Mouse (Mus musculus) liver, adult 2 months (tissue): ENCODE results near the gene Tm9sf4.

Experiments used
- CTCF ChIP-seq: fragments of 200-500 bp; IDR thresholded peaks from 2 replicates; pipeline ENCODE4 v1.5.1; 2011; ENCODE audit warnings: low read depth, low read length, control low read depth
- POLR2A ChIP-seq: fragments of 200-500 bp; IDR thresholded peaks from 2 replicates; pipeline ENCODE4 v1.6.1; 2011; ENCODE audit warnings: low read length, control low read depth; ENCODE audit not compliant: insufficient read depth; ENCODE audit errors: extremely low read depth

DNA sequence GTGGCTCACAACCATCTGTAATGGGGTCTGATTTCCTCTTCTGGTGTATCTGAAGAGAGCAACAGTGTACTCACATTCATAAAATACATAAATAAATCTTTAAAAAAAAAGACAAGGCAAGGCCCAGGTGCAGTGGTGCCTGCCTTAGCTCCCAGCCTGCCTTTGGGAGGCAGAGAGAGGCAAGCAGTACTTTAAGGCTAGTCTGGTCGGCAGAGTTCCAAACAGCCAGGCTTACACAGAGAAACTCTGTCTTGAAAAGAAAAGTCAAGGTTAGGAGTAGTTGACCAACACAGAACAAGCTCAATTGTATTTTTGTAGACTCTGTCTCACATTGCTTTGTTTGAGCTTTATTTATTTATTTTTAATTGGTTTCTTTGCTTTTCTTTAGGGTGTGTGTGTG, 41.7 kb downstream of the Tm9sf4 start:
- TF ChIP-seq CTCF (no peak), POLR2A (no peak)
